Mouse (Mus musculus) heart, postnatal 0 days (tissue): Measurements from ENCODE around the gene Ube2d3.

Source experiments
- CTCF ChIP-seq: IDR thresholded peaks from 2 replicates; pipeline ENCODE4 v1.5.1; 2016; ENCODE audit warnings: antibody characterized with exemption, control low read depth, low read depth
- EP300 ChIP-seq: IDR thresholded peaks from 2 replicates; pipeline ENCODE4 v1.6.1; 2016; ENCODE audit warnings: antibody characterized with exemption, low read depth

DNA sequence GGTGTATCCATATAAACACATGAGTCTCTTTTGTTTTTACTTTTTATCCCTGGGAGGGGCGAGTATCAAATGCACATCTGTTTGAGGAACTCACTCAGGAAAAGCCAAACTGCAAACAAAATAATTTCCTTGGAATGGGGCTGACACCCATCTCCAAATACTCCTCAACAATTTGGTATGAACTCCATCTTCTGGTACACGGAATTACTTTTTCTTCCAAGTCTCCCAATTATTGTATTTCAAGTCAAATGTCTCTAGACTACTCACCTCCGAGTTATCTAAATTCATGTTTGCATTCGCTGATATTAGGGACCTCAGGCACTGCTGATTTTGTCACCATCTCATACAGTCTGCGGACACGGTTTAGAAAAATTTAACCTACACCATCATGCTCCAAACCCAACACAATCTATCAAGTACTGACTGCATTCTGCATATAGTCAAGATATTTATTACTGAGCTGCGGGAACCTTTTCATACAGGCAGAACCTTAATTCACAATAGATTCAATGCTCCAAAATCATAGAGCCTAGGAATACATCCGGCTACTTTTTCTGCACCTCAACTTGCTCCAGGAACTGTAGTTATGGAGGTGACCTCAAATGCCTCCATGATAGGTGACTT lies 15.6 kb upstream of the Ube2d3 start:
- TF ChIP-seq CTCF (no peak), EP300 (no peak; the same call in 1 of the 2 replicates)
